ENCODE assay signal across 8 mouse cellular contexts in the genomic region with DNA sequence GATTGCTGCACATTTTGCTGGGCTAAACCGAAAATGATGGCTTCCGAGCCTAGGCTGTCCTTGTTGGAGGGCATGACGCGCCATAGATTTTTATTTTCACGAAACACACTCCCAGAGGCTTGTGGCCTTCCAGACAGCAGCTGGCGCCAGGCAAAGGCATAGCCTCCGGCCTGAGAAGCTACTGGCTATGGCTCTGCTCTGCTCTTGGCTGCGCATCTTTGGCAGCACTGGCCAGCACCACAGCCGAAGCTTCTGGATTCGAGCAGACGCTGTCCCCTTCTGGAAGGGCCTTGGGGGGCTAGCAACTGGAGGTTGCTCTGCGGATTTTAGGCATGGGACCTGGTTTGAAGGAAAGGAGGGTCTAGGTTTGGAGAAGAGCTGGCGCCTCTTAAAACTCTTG. TPM values are rescaled to one million over a fixed set of nuclear protein-coding genes. Genes with fewer than 3 reads are reported as not detected.
DNase-seq lines count a peak whose midpoint lies in the region; ATAC-seq and TF ChIP-seq lines count a peak whose summit lies in the region.

No protein-coding gene starts in this region.

- H3K4me2 ChIP-seq in embryonic facial prominence, embryonic 15.5 days (replicated peaks) = peak overlapping the region; percentile 77
- peak overlapping the region; percentile 95 for H3K4me2 ChIP-seq in midbrain, embryonic 16.5 days (ENCODE audit: low read length)

- DNase-seq in layer of hippocampus, adult 11-12 months (ENCODE audit: low spot score) = peak; percentile 20
- no peak for DNase-seq in layer of hippocampus, adult 9-11 months
- peak; percentile 2 to 14 for DNase-seq in layer of hippocampus, adult 2 months (ENCODE audit: low spot score in 2 of 2)
- no peak for DNase-seq in thymus, adult 2 months
- DNase-seq in adrenal gland, postnatal 25 days = no peak
- no peak for DNase-seq in thymus, postnatal 10 days (ENCODE audit: low spot score in 2 of 2)

- 11% methylated on average over 13 of the region's 13 CpGs for WGBS in embryonic facial prominence, embryonic 15.5 days
- 12% methylated on average over 13 of the region's 13 CpGs for WGBS in midbrain, embryonic 16.5 days
- WGBS in thymus, adult 2 months = 52% methylated on average over 13 of the region's 13 CpGs

- H3K4me1 ChIP-seq in embryonic facial prominence, embryonic 15.5 days = peaks cover 21% of the 10 kb centered on the region
- H3K4me1 ChIP-seq in midbrain, embryonic 16.5 days (ENCODE audit: control insufficient read depth, insufficient read depth, low read length) = peaks cover 10% of the 10 kb centered on the region
- H3K4me1 ChIP-seq in thymus, adult 2 months (replicated peaks; ENCODE audit: control insufficient read depth, insufficient read depth, low read length) = no peaks in the 10 kb centered on the region

- no peaks in the 10 kb centered on the region for H3K9me3 ChIP-seq in embryonic facial prominence, embryonic 15.5 days (replicated peaks)
- no peaks in the 10 kb centered on the region for H3K9me3 ChIP-seq in midbrain, embryonic 16.5 days (replicated peaks; ENCODE audit: control insufficient read depth, low read length, poor library complexity, severe bottlenecking)

- no peak for TF ChIP-seq POLR2A in thymus, adult 2 months (IDR thresholded peaks at IDR 0.05; ENCODE audit: control insufficient read depth, extremely low read depth, insufficient read depth, low read length, poor library complexity)

- no peak overlapping the region for H3K9ac ChIP-seq in embryonic facial prominence, embryonic 15.5 days
- peak overlapping the region; percentile 69 for H3K9ac ChIP-seq in midbrain, embryonic 16.5 days (ENCODE audit: low read depth, low read length)

- H3K36me3 ChIP-seq in embryonic facial prominence, embryonic 15.5 days = no peaks in the 10 kb centered on the region
- H3K36me3 ChIP-seq in midbrain, embryonic 16.5 days (ENCODE audit: control insufficient read depth, insufficient read depth, low read length) = no peaks in the 10 kb centered on the region
- H3K36me3 ChIP-seq in thymus, adult 2 months (ENCODE audit: control insufficient read depth, insufficient read depth, low read length) = no peaks in the 10 kb centered on the region

- TF ChIP-seq CTCF in layer of hippocampus, adult 2 months (conservative IDR thresholded peaks at IDR 0.05) = no peak
- TF ChIP-seq CTCF in thymus, adult 2 months (IDR thresholded peaks at IDR 0.05; ENCODE audit: borderline replicate concordance, control insufficient read depth, extremely low read depth, insufficient read depth, low read length, poor library complexity) = no peak

- peaks cover 59% of the 10 kb centered on the region for H3K27me3 ChIP-seq in embryonic facial prominence, embryonic 15.5 days
- H3K27me3 ChIP-seq in midbrain, embryonic 16.5 days (ENCODE audit: control insufficient read depth, insufficient read depth, low read depth, low read length) = no peaks in the 10 kb centered on the region
- H3K27me3 ChIP-seq in thymus, adult 2 months (ENCODE audit: control insufficient read depth, insufficient read depth, low read length) = no peaks in the 10 kb centered on the region; the same call in 1 of the 2 replicates

- H3K27ac ChIP-seq in embryonic facial prominence, embryonic 15.5 days (replicated peaks) = no peak overlapping the region
- peak overlapping the region; percentile 95 for H3K27ac ChIP-seq in layer of hippocampus, adult 2 months
- peak overlapping the region; percentile 76 for H3K27ac ChIP-seq in midbrain, embryonic 16.5 days (ENCODE audit: low read length)
- no peak overlapping the region for H3K27ac ChIP-seq in thymus, adult 2 months (ENCODE audit: control insufficient read depth, insufficient read depth, low read length)

- no peak overlapping the region for H3K4me3 ChIP-seq in embryonic facial prominence, embryonic 15.5 days (replicated peaks)
- peak overlapping the region; percentile 79 for H3K4me3 ChIP-seq in layer of hippocampus, adult 2 months
- peak overlapping the region; percentile 70 for H3K4me3 ChIP-seq in midbrain, embryonic 16.5 days (ENCODE audit: low read depth, low read length)
- no peak overlapping the region for H3K4me3 ChIP-seq in thymus, adult 2 months (ENCODE audit: control insufficient read depth, insufficient read depth, low read length)

- no peak for ATAC-seq in embryonic facial prominence, embryonic 15.5 days (ENCODE audit: insufficient number of reproducible peaks, low FRiP score, low TSS enrichment, low read depth)
- peak; percentile 52; the same call in 1 of the 2 replicates for ATAC-seq in midbrain, embryonic 16.5 days

RNA-seq across cellular contexts. Expression of gene Egfem1, which starts 0.3 kb away (rescaled TPM):
- polyA plus RNA-seq in embryonic facial prominence, embryonic 15.5 days (2015; fragmentation: Nextera tagmentation; extraction: Ambion mirVana) = 0.76 and 1.1 TPM in 2 replicates
- total RNA-seq in layer of hippocampus, adult 2 months (2021) = 10 to 100 TPM; 40.9 to 43.8 TPM
- 6.8 and 8.2 TPM in 2 replicates for polyA plus RNA-seq in midbrain, embryonic 16.5 days (2015; fragmentation: Nextera tagmentation; extraction: Ambion mirVana)
- polyA plus RNA-seq in thymus, adult 2 months (2012; rRNA removed) = not detected in 2 replicates
- 0.46 TPM in 1 of 2 replicates, not detected in the other for total RNA-seq in adrenal gland, postnatal 25 days (2021)

Comparison
In these comparisons a context has a peak if more than half of its experiments do, and no peak if none do; other contexts are left out.
1. DNase-seq: peak in layer of hippocampus, adult 11-12 months (single experiment) and layer of hippocampus, adult 2 months (2 of 2); none in layer of hippocampus, adult 9-11 months (single experiment), thymus, adult 2 months (single experiment), adrenal gland, postnatal 25 days (single experiment) and thymus, postnatal 10 days (0 of 2).
2. H3K27ac ChIP-seq: peak in layer of hippocampus, adult 2 months (single experiment) and midbrain, embryonic 16.5 days (single experiment); none in embryonic facial prominence, embryonic 15.5 days (single experiment) and thymus, adult 2 months (single experiment).
3. H3K4me3 ChIP-seq: peak in layer of hippocampus, adult 2 months (single experiment) and midbrain, embryonic 16.5 days (single experiment); none in embryonic facial prominence, embryonic 15.5 days (single experiment) and thymus, adult 2 months (single experiment).